Mouse (Mus musculus) heart, postnatal 0 days (tissue): ENCODE data around the gene Slc25a10.

ENCODE experiments used
- CTCF ChIP-seq: IDR thresholded peaks from 2 replicates; pipeline ENCODE4 v1.5.1; 2016; ENCODE audit warnings: antibody characterized with exemption, control low read depth, low read depth
- EP300 ChIP-seq: IDR thresholded peaks from 2 replicates; pipeline ENCODE4 v1.6.1; 2016; ENCODE audit warnings: antibody characterized with exemption, low read depth

DNA sequence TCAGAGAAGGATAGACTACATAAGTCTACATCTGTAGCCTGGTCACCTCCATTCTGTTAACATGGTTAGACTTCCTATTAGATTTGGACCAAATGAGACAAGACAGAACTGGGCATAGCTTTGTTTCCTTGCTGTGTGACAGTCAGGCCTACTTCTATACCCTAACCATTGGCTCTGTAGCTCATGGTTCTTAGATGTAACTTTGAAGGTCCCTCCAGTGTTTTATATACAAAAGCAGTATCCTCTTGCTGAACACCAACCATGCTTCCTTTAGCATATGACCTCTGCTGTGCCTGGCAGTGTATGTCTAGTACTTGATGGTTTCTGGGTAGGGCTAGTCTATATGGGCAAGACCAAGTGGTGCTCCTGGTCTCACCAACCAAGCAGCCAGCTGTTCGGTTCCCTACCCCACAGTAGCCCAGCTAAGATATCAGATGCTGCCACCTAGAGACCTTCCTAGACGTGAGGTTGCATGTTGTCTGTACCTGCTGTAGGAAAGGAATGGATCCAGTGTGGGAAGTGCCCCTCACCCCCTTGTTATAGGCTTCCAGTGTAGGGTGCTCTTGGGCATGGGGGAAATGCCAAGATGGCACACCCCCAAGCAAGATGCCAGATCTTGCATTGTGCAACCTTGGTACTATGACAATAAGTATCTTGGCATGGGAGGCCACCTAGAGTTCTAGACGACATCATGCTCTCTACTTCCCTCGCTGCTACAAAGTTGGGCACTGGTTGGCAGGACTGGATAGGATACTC is 1.2 kb upstream of the Slc25a10 start:
- TF ChIP-seq CTCF (no peak), EP300 (no peak)
